Mouse (Mus musculus) erythroblast, embryonic 14.5 days (primary cell): Measurements from ENCODE around the gene Ghsr.

Experiments
- GATA1 ChIP-seq: IDR thresholded peaks from 2 replicates; pipeline ENCODE4 v1.6.1; 2012; ENCODE audit warnings: low read length, inconsistent platforms, mixed read lengths
- TAL1 ChIP-seq: IDR thresholded peaks from 3 replicates; pipeline ENCODE4 v1.6.1; 2012; ENCODE audit warnings: low read length, inconsistent platforms, mixed read lengths

- no peak for TF ChIP-seq TAL1
- TF ChIP-seq GATA1 = no peak
These were observed 45.6 kb downstream of the Ghsr start for GRCm38 (mm10) chr3:27416786-27417185.
